Mouse (Mus musculus) CD4-positive, CD25-positive, alpha-beta regulatory T cell, adult 2 months (primary cell): Measurements from ENCODE around the gene Tmed1.
"Not testable (repeated sequence)": the region's sequence is repeated elsewhere in the genome, so short reads cannot be mapped to it uniquely, and the experiment has no call there.

Experiments used
- DNase-seq: peaks from one replicate; pipeline ENCODE4 v3.0.0-alpha.2; 2012; ENCODE audit warnings: low read depth, low spot score

Tmed1 gene

GRCm38 (mm10) chr9:21525937-21526633 lies 16.0 kb upstream of the Tmed1 start, which contains the start of gene AB124611:
Gene AB124611 (plus strand): TSS chr9:21526176.
- DNase-seq, result peak; percentile 57

- DNase-seq, result no peak
These were observed 15.3 kb upstream of the Tmed1 start for GRCm38 (mm10) chr9:21525142-21525936.

- not testable (repeated sequence) for DNase-seq
These were observed 8.6 kb upstream of the Tmed1 start for GRCm38 (mm10) chr9:21518690-21519089.

- DNase-seq, result no peak
These were observed 8.0 kb upstream of the Tmed1 start for GRCm38 (mm10) chr9:21517947-21518495.

- DNase-seq, result no peak
These were observed 3.4 kb upstream of the Tmed1 start for GRCm38 (mm10) chr9:21513466-21513865.

- no peak for DNase-seq
These were observed 1.0 kb upstream of the Tmed1 start for GRCm38 (mm10) chr9:21511052-21511451.

GRCm38 (mm10) chr9:21510689-21511015 lies 600 bp upstream of the Tmed1 start:
- DNase-seq, result no peak

GRCm38 (mm10) chr9:21508871-21509404 lies 1.1 kb downstream of the Tmed1 start:
- DNase-seq, result no peak

- no peak for DNase-seq
These were observed 2.2 kb downstream of the Tmed1 start for GRCm38 (mm10) chr9:21507753-21508430.

GRCm38 (mm10) chr9:21505767-21506166 lies 4.3 kb downstream of the Tmed1 start:
- no peak for DNase-seq

- DNase-seq, result no peak
These were observed 6.7 kb downstream of the Tmed1 start for GRCm38 (mm10) chr9:21503352-21503751.

- no peak for DNase-seq
These were observed 11.7 kb downstream of the Tmed1 start for GRCm38 (mm10) chr9:21498284-21498902.

- no peak for DNase-seq
These were observed 12.4 kb downstream of the Tmed1 start for GRCm38 (mm10) chr9:21497664-21498063.

- DNase-seq, result no peak
These were observed 13.0 kb downstream of the Tmed1 start for GRCm38 (mm10) chr9:21497050-21497542.

- DNase-seq, result no peak
These were observed 13.6 kb downstream of the Tmed1 start for GRCm38 (mm10) chr9:21496308-21497049.

- DNase-seq, result no peak
These were observed 15.3 kb downstream of the Tmed1 start for GRCm38 (mm10) chr9:21494726-21495125.

GRCm38 (mm10) chr9:21493907-21494306 lies 16.1 kb downstream of the Tmed1 start:
- no peak for DNase-seq

GRCm38 (mm10) chr9:21490696-21491095 lies 19.4 kb downstream of the Tmed1 start:
- no peak for DNase-seq

- not testable (repeated sequence) for DNase-seq
These were observed 21.8 kb downstream of the Tmed1 start for GRCm38 (mm10) chr9:21488246-21488645.

- DNase-seq, result no peak
These were observed 26.0 kb downstream of the Tmed1 start for GRCm38 (mm10) chr9:21484065-21484464.

GRCm38 (mm10) chr9:21477707-21478106 lies 32.3 kb downstream of the Tmed1 start:
- peak; percentile 24 for DNase-seq
